Mouse (Mus musculus): ENCODE measurements around the gene Pwp1. TPM values are rescaled to one million over a fixed set of nuclear protein-coding genes. Genes with fewer than 3 reads are reported as not detected.

Pwp1 gene
- polyA plus RNA-seq, 1 experiment from 2014 or later: 48.1 TPM

- ATAC-seq (ENCODE audit: insufficient number of reproducible peaks, low FRiP score): peak; percentile 99
- Histone ChIP-seq H3K27me3 (replicated peaks) (0 out of 2 replicates have a peak, but pooled peaks cover 4% of the 10 kb centered on the region), H3K36me3 (peaks cover 26% of the 10 kb centered on the region), H3K9me3 (replicated peaks) (no peaks in the 10 kb centered on the region), H3K4me1 (replicated peaks) (peaks cover 14% of the 10 kb centered on the region), H3K27ac (ENCODE audit: poor library complexity, severe bottlenecking) (peak within 1 kb of the TSS; percentile 81), H3K4me3 (peak within 1 kb of the TSS; percentile 100), H3K4me2 (peak within 1 kb of the TSS; percentile 95), H3K9ac (peak within 1 kb of the TSS; percentile 95)
- WGBS: under 1% methylated on average over 90 of the region's 90 CpGs
Measured at GRCm38 (mm10) chr10:85916498-85917309, 87.4 kb downstream of the Pwp1 start, which contains the start of gene Prdm4. TSS of gene Prdm4 (minus strand) at chr10:85917142.

GRCm38 (mm10) chr10:85927676-85928445 is 98.6 kb downstream of the Pwp1 start, which contains the start of gene Ascl4:
TSS of gene Ascl4 (plus strand) at chr10:85927681.
- Histone ChIP-seq H3K9ac (peak within 1 kb of the TSS; percentile 71), H3K27me3 (replicated peaks) (peaks cover 30% of the 10 kb centered on the region), H3K4me2 (peak within 1 kb of the TSS; percentile 100), H3K9me3 (replicated peaks) (no peaks in the 10 kb centered on the region), H3K27ac (ENCODE audit: poor library complexity, severe bottlenecking) (no peak within 1 kb of the TSS), H3K4me1 (replicated peaks) (peaks cover 10% of the 10 kb centered on the region; the same call in 1 of the 2 replicates), H3K4me3 (peak within 1 kb of the TSS; percentile 65), H3K36me3 (no peaks in the 10 kb centered on the region)
- no peak for ATAC-seq (ENCODE audit: insufficient number of reproducible peaks, low FRiP score)
- 3% methylated on average over 23 of the region's 23 CpGs for WGBS

- Histone ChIP-seq H3K4me1 (replicated peaks) (peaks cover 10% of the 10 kb centered on the region; the same call in 1 of the 2 replicates), H3K9me3 (replicated peaks) (no peaks in the 10 kb centered on the region), H3K27ac (ENCODE audit: poor library complexity, severe bottlenecking) (no peak overlapping the region), H3K4me3 (peak overlapping the region; percentile 65), H3K27me3 (replicated peaks) (peaks cover 28% of the 10 kb centered on the region), H3K4me2 (peak overlapping the region; percentile 100), H3K36me3 (no peaks in the 10 kb centered on the region), H3K9ac (peak overlapping the region; percentile 71)
- WGBS: 2% methylated on average over 63 of the region's 63 CpGs
- peak; percentile 66; the same call in 1 of the 2 replicates for ATAC-seq (ENCODE audit: insufficient number of reproducible peaks, low FRiP score)
Measured at GRCm38 (mm10) chr10:85928499-85929207, 99.4 kb downstream of the Pwp1 start.

GRCm38 (mm10) chr10:85929208-85929591 is 99.9 kb downstream of the Pwp1 start:
- H3K9me3 ChIP-seq (replicated peaks): no peaks in the 10 kb centered on the region
- H3K4me2 ChIP-seq: peak overlapping the region; percentile 100
- no peak overlapping the region for H3K9ac ChIP-seq
- H3K36me3 ChIP-seq: no peaks in the 10 kb centered on the region
- peaks cover 28% of the 10 kb centered on the region for H3K27me3 ChIP-seq (replicated peaks)
- H3K27ac ChIP-seq (ENCODE audit: poor library complexity, severe bottlenecking): no peak overlapping the region
- ATAC-seq (ENCODE audit: insufficient number of reproducible peaks, low FRiP score): no peak
- peaks cover 10% of the 10 kb centered on the region; the same call in 1 of the 2 replicates for H3K4me1 ChIP-seq (replicated peaks)
- no peak overlapping the region for H3K4me3 ChIP-seq
- WGBS: 50% methylated on average over 11 of the region's 11 CpGs

GRCm38 (mm10) chr10:85929962-85930361 is 100.7 kb downstream of the Pwp1 start:
- H3K4me2 ChIP-seq: no peak overlapping the region
- H3K36me3 ChIP-seq: no peaks in the 10 kb centered on the region
- H3K4me1 ChIP-seq (replicated peaks): peaks cover 10% of the 10 kb centered on the region; the same call in 1 of the 2 replicates
- H3K27me3 ChIP-seq (replicated peaks): peaks cover 28% of the 10 kb centered on the region
- no peak for ATAC-seq (ENCODE audit: insufficient number of reproducible peaks, low FRiP score)
- H3K9me3 ChIP-seq (replicated peaks): no peaks in the 10 kb centered on the region
- H3K9ac ChIP-seq: no peak overlapping the region
- no peak overlapping the region for H3K27ac ChIP-seq (ENCODE audit: poor library complexity, severe bottlenecking)
- 82% methylated on average over 11 of the region's 11 CpGs for WGBS
- H3K4me3 ChIP-seq: no peak overlapping the region

- ATAC-seq (ENCODE audit: insufficient number of reproducible peaks, low FRiP score): no peak
- H3K9ac ChIP-seq: no peak overlapping the region
- H3K4me3 ChIP-seq: no peak overlapping the region
- WGBS: 94% methylated on average over 6 of the region's 6 CpGs
- peaks cover 59% of the 10 kb centered on the region for H3K36me3 ChIP-seq
- no peaks in the 10 kb centered on the region for H3K4me1 ChIP-seq (replicated peaks)
- no peaks in the 10 kb centered on the region for H3K27me3 ChIP-seq (replicated peaks)
- H3K9me3 ChIP-seq (replicated peaks): peaks cover 11% of the 10 kb centered on the region
- H3K27ac ChIP-seq (ENCODE audit: poor library complexity, severe bottlenecking): no peak overlapping the region
- no peak overlapping the region for H3K4me2 ChIP-seq
Measured at GRCm38 (mm10) chr10:85936280-85936965, 107.1 kb downstream of the Pwp1 start.

Other genes with a start within 250 kb of the Pwp1 start
- gene Prdm4, start 87.6 kb downstream of the Pwp1 start, polyA plus RNA-seq (2016; fragmentation: Nextera tagmentation; extraction: Ambion mirVana): 17.2 and 18.6 TPM in 2 replicates
- not detected in 2 replicates for gene Ascl4, start 98.2 kb downstream of the Pwp1 start, polyA plus RNA-seq (2016; fragmentation: Nextera tagmentation; extraction: Ambion mirVana)
- 122 and 124 TPM in 2 replicates for gene Rtcb, start 128.3 kb downstream of the Pwp1 start, polyA plus RNA-seq (2016; fragmentation: Nextera tagmentation; extraction: Ambion mirVana)
- gene Bpifc, start 182.4 kb downstream of the Pwp1 start, polyA plus RNA-seq (2016; fragmentation: Nextera tagmentation; extraction: Ambion mirVana): not detected in 2 replicates
- 23.5 and 25.7 TPM in 2 replicates for gene Fbxo7, start 192.5 kb downstream of the Pwp1 start, polyA plus RNA-seq (2016; fragmentation: Nextera tagmentation; extraction: Ambion mirVana)